Mouse (Mus musculus): Measurements from ENCODE around the gene Sars.

Sars gene

GRCm38 (mm10) chr3:108392299-108392698 lies 52.7 kb downstream of the Sars start:
- no peak for DNase-seq (ENCODE audit: low spot score in 2 of 2)

- DNase-seq (ENCODE audit: low spot score in 2 of 2), result peak; percentile 93 to 96
Measured at GRCm38 (mm10) chr3:108389111-108389545, 55.9 kb downstream of the Sars start.

- DNase-seq (ENCODE audit: low spot score in 2 of 2), result no peak
Measured at GRCm38 (mm10) chr3:108386186-108386585, 58.8 kb downstream of the Sars start.

- no peak for DNase-seq (ENCODE audit: low spot score in 2 of 2)
Measured at GRCm38 (mm10) chr3:108384425-108384824, 60.6 kb downstream of the Sars start.

- peak; percentile 18 to 23 for DNase-seq (ENCODE audit: low spot score in 2 of 2)
Measured at GRCm38 (mm10) chr3:108383485-108384354, 61.3 kb downstream of the Sars start, which contains the start of gene Psrc1. Gene Psrc1, plus strand, starts transcription at chr3:108383839.

GRCm38 (mm10) chr3:108381945-108382875 lies 62.8 kb downstream of the Sars start:
- DNase-seq (ENCODE audit: low spot score in 2 of 2), result peak in 1 of 2 experiments; percentile 6

- no peak for DNase-seq (ENCODE audit: low spot score in 2 of 2)
Measured at GRCm38 (mm10) chr3:108380695-108381094, 64.3 kb downstream of the Sars start.

- DNase-seq (ENCODE audit: low spot score in 2 of 2), result no peak
Measured at GRCm38 (mm10) chr3:108378875-108379663, 65.9 kb downstream of the Sars start.

Measured in natural killer cell, adult 2 months (primary cell).